Mouse (Mus musculus) limb, embryonic 13.5 days (tissue): ENCODE measurements around the gene Tmem119. TPM values are rescaled to one million over a fixed set of nuclear protein-coding genes. Genes with fewer than 3 reads are reported as not detected.
"Not testable (repeated sequence)": the region's sequence is repeated elsewhere in the genome, so short reads cannot be mapped to it uniquely, and the experiment has no call there.

Source experiments
- ATAC-seq: fragments of 200-750 bp; cut with Nextera tagmentation; 2 replicates; pipeline ENCODE4 v1.8.0; 2017; ENCODE audit warnings: low read depth, moderate number of reproducible peaks, moderate TSS enrichment; ENCODE audit not compliant: low FRiP score
- H3K27ac ChIP-seq: fragments of 300-500 bp; sonication (generic); 2 replicates; pipeline ENCODE4 v1.5.1; 2015; ENCODE audit warnings: inconsistent platforms, mild to moderate bottlenecking, moderate library complexity
- H3K27me3 ChIP-seq: fragments of 300-500 bp; sonication (generic); 2 replicates; pipeline ENCODE4 v1.6.1; 2015; ENCODE audit warnings: mild to moderate bottlenecking, inconsistent platforms
- H3K36me3 ChIP-seq: fragments of 300-500 bp; sonication (generic); 2 replicates; pipeline ENCODE4 v1.6.1; 2015; ENCODE audit warnings: inconsistent platforms, mild to moderate bottlenecking, moderate library complexity
- H3K4me1 ChIP-seq: fragments of 300-500 bp; sonication (generic); 2 replicates; pipeline ENCODE4 v1.6.1; 2015; ENCODE audit warnings: inconsistent platforms
- H3K4me2 ChIP-seq: fragments of 300-500 bp; sonication (generic); replicated peaks from 2 replicates; pipeline ENCODE4 v1.6.1; 2015; ENCODE audit warnings: inconsistent platforms, mild to moderate bottlenecking, moderate library complexity
- H3K4me3 ChIP-seq: fragments of 300-500 bp; sonication (generic); 2 replicates; pipeline ENCODE4 v1.5.1; 2015; ENCODE audit warnings: moderate library complexity, mild to moderate bottlenecking, inconsistent platforms
- H3K9ac ChIP-seq: fragments of 300-500 bp; sonication (generic); 2 replicates; pipeline ENCODE4 v1.6.1; 2015; ENCODE audit warnings: mild to moderate bottlenecking, inconsistent platforms
- H3K9me3 ChIP-seq: fragments of 300-500 bp; sonication (generic); 2 replicates; pipeline ENCODE4 v1.6.1; 2016; ENCODE audit warnings: inconsistent platforms
- WGBS: fragments of 180-500 bp; shearing (Covaris S2); methylation state at CpG from one replicate; pipeline ENCODE4 v1.1.7; 2015; 5-methylcytosine and 5-hydroxymethylcytosine counted together
- polyA plus RNA-seq: library from polyadenylated mRNA; unstranded; fragments of >200 nt; fragmentation: Nextera tagmentation; extraction: Ambion mirVana; gene quantifications from 2 replicates; pipeline ENCODE4 v1.2.1, GENCODE M21; 2015

The Tmem119 gene
- polyA plus RNA-seq, 1 experiment from 2014 or later, result 221 TPM

DNA sequence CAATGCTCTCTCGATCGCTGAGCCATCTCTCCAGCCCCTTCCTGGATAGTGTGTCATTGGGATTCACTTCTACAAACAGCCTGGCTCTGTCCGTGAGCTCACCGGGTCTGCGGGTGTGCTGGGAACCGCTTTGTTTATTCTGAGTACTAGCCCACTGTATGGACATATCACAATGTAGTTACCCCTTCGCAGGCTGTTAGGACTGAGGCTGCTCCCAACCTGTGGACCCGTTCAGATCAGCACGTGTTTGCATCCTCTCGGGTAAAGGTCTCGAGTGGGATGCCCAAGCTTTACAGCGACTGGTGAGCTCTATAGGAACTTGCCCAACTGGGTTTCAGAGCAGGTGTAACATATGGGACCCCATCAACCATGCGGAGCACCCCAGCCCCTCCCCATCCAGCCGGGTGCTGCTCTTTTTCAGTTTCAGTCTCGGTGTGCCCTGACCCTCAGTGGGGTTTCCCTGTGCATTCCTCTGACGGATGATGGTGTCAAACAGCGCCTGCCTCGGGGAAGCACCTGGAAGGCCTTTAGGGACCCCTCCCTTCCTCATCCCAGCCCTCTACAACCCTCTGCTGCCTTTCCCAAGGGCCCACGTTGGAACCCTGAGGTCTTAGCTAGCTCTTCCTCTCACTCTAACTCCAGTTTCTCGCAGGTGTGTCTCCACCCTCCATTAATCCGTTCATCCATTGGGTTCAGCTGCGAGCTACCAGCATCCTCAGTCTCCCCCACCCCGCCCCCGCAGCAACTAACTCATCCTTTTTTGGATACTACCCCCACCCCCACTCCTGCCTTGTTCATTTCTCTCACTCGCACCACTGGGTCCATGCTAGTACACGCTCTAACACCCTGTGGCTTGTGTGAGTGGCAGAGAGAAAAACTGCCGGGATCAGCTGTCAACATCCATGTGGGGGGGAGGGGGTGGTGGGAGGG is 14.1 kb upstream of the Tmem119 start:
- ATAC-seq, result no peak

DNA sequence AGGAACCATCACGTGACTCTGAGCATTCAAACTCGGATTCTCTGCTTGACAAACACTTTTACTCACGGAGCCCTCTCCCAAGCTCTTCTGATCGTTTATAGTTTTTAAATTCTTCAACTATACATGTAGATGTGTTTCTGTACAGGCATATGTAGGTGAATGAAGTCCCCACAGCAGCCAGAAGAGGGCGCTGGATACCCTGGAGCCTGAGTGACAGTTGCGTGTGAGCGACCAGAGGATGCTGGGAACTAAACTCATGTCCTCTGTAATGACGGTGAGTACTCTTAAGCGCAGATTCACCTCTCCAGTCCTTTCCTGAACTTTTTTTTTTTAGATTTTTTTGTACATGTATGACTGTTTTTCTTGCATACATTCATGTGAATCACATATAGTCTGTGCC is 13.3 kb upstream of the Tmem119 start:
- Histone ChIP-seq H3K4me1 (peaks cover 15% of the 10 kb centered on the region), H3K9me3 (peaks cover 9% of the 10 kb centered on the region; the same call in 1 of the 2 replicates), H3K36me3 (no peaks in the 10 kb centered on the region), H3K27me3 (no peaks in the 10 kb centered on the region), H3K4me3 (no peak overlapping the region), H3K9ac (no peak overlapping the region), H3K27ac (no peak overlapping the region), H3K4me2 (no peak overlapping the region)
- ATAC-seq, result no peak
- WGBS, result 24% methylated on average over 9 of the region's 9 CpGs

More for the DNA sequence above, 14.1 kb upstream of the Tmem119 start:
- Histone ChIP-seq H3K4me3 (no peak overlapping the region), H3K27ac (no peak overlapping the region), H3K4me2 (no peak overlapping the region), H3K36me3 (no peaks in the 10 kb centered on the region), H3K4me1 (peaks cover 10% of the 10 kb centered on the region; the same call in 1 of the 2 replicates), H3K27me3 (no peaks in the 10 kb centered on the region), H3K9ac (no peak overlapping the region), H3K9me3 (peaks cover 9% of the 10 kb centered on the region; the same call in 1 of the 2 replicates)
- 35% methylated on average over 27 of the region's 27 CpGs for WGBS

- ATAC-seq, result no peak
- no peak overlapping the region for H3K27ac ChIP-seq
- H3K4me3 ChIP-seq, result no peak overlapping the region
- no peak overlapping the region for H3K9ac ChIP-seq
- peaks cover 25% of the 10 kb centered on the region for H3K4me1 ChIP-seq
- H3K36me3 ChIP-seq, result no peaks in the 10 kb centered on the region
- H3K27me3 ChIP-seq, result no peaks in the 10 kb centered on the region
- peaks cover 9% of the 10 kb centered on the region; the same call in 1 of the 2 replicates for H3K9me3 ChIP-seq
- 92% methylated on average over 2 of the region's 2 CpGs for WGBS
- no peak overlapping the region for H3K4me2 ChIP-seq
Measured at GRCm38 (mm10) chr5:113812638-113813037, 12.3 kb upstream of the Tmem119 start.

DNA sequence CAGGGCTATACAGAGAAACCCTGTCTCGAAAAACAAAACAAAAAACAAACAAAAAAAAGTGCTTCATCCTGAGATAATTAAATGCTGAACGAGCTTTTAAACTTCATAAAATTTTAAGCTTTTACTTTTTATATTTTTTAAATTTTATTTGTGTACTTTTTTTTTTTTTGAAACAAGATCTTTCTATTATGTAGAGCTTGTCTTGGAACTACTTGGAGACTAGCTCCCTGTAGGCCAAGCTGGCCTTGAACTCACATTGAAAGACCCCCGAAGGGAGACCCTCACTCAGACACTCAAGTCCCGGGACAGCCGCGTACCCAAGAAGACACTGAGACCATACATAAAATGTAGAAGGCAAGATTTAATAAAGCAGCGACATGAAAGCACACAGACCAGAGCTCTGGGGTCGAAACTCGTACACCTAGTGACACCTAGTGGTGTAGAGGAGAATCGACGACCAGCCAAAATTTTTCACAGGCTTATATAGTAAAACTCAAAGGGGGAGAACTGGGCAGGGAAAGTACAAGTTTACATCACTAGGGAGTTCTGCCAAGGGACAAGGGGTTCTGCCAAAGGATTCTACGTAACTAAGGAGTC is 11.6 kb upstream of the Tmem119 start:
- H3K9me3 ChIP-seq, H3K4me2 ChIP-seq, H3K4me3 ChIP-seq, ATAC-seq, H3K27me3 ChIP-seq, H3K27ac ChIP-seq, H3K36me3 ChIP-seq, H3K9ac ChIP-seq: not testable (repeated sequence)
- H3K4me1 ChIP-seq, result peaks cover 31% of the 10 kb centered on the region
- WGBS, result 17% methylated on average over 11 of the region's 12 CpGs

DNA sequence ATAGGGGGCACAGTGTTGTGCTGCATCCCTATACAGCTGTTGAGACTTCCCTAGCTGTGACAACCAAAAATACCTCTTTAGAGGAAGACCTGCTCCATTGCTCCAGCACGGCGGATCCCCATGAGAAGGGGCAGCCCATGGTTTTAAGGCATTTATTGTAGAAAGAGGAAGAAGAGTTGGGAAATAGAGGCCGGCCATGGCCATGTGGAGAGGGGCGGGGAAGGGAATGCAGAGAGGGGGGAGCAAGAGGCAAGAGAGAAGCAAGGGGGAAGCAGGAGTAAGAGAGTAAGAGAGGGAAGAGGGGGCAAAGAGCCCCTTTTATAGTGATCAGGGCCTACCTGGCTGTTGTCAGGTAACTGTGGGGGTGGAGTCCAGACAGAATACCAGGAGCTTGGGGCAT is 9.8 kb upstream of the Tmem119 start:
- no peak for ATAC-seq
- peaks cover 36% of the 10 kb centered on the region for H3K4me1 ChIP-seq
- no peak overlapping the region for H3K9ac ChIP-seq
- peaks cover 9% of the 10 kb centered on the region; the same call in 1 of the 2 replicates for H3K9me3 ChIP-seq
- no peak overlapping the region for H3K27ac ChIP-seq
- no peak overlapping the region for H3K4me2 ChIP-seq
- no peaks in the 10 kb centered on the region for H3K27me3 ChIP-seq
- no peaks in the 10 kb centered on the region for H3K36me3 ChIP-seq
- no peak overlapping the region for H3K4me3 ChIP-seq
- WGBS, result 91% methylated on average over 4 of the region's 4 CpGs

- WGBS, result 23% methylated on average over 2 of the region's 2 CpGs
- Histone ChIP-seq H3K4me2 (peak overlapping the region; percentile 39), H3K9ac (peak overlapping the region; percentile 21), H3K36me3 (no peaks in the 10 kb centered on the region), H3K9me3 (peaks cover 9% of the 10 kb centered on the region; the same call in 1 of the 2 replicates), H3K27ac (peak overlapping the region; percentile 58; the same call in 1 of the 2 replicates), H3K4me3 (no peak overlapping the region), H3K27me3 (no peaks in the 10 kb centered on the region), H3K4me1 (peaks cover 54% of the 10 kb centered on the region)
- ATAC-seq, result peak; percentile 42
Measured at GRCm38 (mm10) chr5:113808177-113808576, 7.9 kb upstream of the Tmem119 start.

DNA sequence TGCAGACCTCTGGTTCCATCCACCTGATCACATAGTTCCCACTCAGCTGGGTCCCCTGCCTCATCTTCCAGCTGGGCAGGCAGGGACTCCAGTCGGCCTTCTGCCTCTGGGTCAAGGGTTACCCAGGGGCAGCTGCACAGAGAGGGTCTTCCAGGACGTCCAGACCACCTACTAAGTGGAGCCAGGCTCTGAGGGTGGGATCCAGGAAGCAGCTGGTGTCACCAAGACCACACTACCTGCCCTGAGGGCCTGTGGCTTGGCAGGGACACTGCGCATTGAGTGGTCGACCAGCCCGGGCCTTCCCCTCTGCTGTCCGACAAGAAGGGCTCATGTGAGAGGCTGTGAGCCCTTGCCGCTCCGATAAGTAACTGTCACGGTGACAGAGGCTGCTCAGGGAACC is 7.4 kb upstream of the Tmem119 start:
- Histone ChIP-seq H3K9me3 (peaks cover 9% of the 10 kb centered on the region; the same call in 1 of the 2 replicates), H3K27me3 (no peaks in the 10 kb centered on the region), H3K27ac (peak overlapping the region; percentile 58; the same call in 1 of the 2 replicates), H3K36me3 (no peaks in the 10 kb centered on the region), H3K4me1 (peaks cover 54% of the 10 kb centered on the region), H3K4me2 (peak overlapping the region; percentile 39), H3K9ac (peak overlapping the region; percentile 21), H3K4me3 (no peak overlapping the region)
- 27% methylated on average over 9 of the region's 9 CpGs for WGBS
- no peak for ATAC-seq

GRCm38 (mm10) chr5:113806414-113806813 is 6.1 kb upstream of the Tmem119 start:
- no peak overlapping the region for H3K9ac ChIP-seq
- WGBS, result 4% methylated on average over 10 of the region's 10 CpGs
- no peak overlapping the region for H3K4me3 ChIP-seq

DNA sequence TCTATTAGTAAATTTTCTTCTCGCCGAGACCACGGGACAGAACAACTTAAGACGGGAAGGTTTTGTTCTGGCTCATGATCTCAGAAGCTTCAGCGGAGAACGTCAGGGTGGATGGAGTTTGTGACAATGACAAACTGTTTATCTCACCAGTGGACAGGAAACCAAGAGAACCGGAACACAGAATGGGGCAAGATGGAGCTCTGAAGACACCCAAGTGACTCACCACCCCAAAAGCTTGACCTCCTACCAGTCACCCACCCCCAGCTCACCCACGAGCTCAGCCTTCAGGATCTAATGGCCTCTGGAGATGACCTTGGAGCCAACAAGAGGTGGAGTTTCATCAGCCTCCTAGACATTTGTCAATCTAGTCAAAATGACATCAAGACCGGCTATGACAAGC is 5.0 kb upstream of the Tmem119 start:
- H3K4me1 ChIP-seq, result peaks cover 63% of the 10 kb centered on the region
- no peak overlapping the region for H3K27ac ChIP-seq
- H3K27me3 ChIP-seq, result no peaks in the 10 kb centered on the region
- no peak overlapping the region for H3K4me3 ChIP-seq
- H3K9ac ChIP-seq, result no peak overlapping the region
- no peaks in the 10 kb centered on the region for H3K9me3 ChIP-seq
- WGBS, result 75% methylated on average over 9 of the region's 9 CpGs
- ATAC-seq, result no peak
- H3K4me2 ChIP-seq, result no peak overlapping the region
- H3K36me3 ChIP-seq, result no peaks in the 10 kb centered on the region

More at GRCm38 (mm10) chr5:113806414-113806813, 6.1 kb upstream of the Tmem119 start:
- Histone ChIP-seq H3K27ac (peak overlapping the region; percentile 58; the same call in 1 of the 2 replicates), H3K4me1 (peaks cover 54% of the 10 kb centered on the region), H3K9me3 (peaks cover 7% of the 10 kb centered on the region; the same call in 1 of the 2 replicates), H3K4me2 (0 out of 2 replicates have a peak overlapping the region, but pooled peaks have one; percentile 19), H3K36me3 (no peaks in the 10 kb centered on the region), H3K27me3 (no peaks in the 10 kb centered on the region)
- ATAC-seq, result 0 out of 2 replicates have a peak, but pooled peaks have one; percentile 13

- Histone ChIP-seq H3K9me3 (no peaks in the 10 kb centered on the region), H3K4me3 (no peak overlapping the region), H3K27me3 (no peaks in the 10 kb centered on the region), H3K4me1 (peaks cover 64% of the 10 kb centered on the region), H3K27ac (no peak overlapping the region; the same call in 1 of the 2 replicates), H3K9ac (no peak overlapping the region), H3K36me3 (no peaks in the 10 kb centered on the region), H3K4me2 (no peak overlapping the region)
- no peak for ATAC-seq
- WGBS, result 38% methylated on average over 7 of the region's 7 CpGs
Measured at GRCm38 (mm10) chr5:113804395-113804966, 4.2 kb upstream of the Tmem119 start.

GRCm38 (mm10) chr5:113799691-113800090 is 625 bp downstream of the Tmem119 start:
- no peaks in the 10 kb centered on the region for H3K9me3 ChIP-seq
- no peak for ATAC-seq
- H3K36me3 ChIP-seq, result peaks cover 15% of the 10 kb centered on the region
- WGBS, result 8% methylated on average over 5 of the region's 5 CpGs
- peak overlapping the region; percentile 92 for H3K4me2 ChIP-seq
- H3K9ac ChIP-seq, result peak overlapping the region; percentile 77
- H3K4me3 ChIP-seq, result peak overlapping the region; percentile 72
- no peaks in the 10 kb centered on the region for H3K27me3 ChIP-seq
- peak overlapping the region; percentile 98 for H3K27ac ChIP-seq
- peaks cover 71% of the 10 kb centered on the region for H3K4me1 ChIP-seq

DNA sequence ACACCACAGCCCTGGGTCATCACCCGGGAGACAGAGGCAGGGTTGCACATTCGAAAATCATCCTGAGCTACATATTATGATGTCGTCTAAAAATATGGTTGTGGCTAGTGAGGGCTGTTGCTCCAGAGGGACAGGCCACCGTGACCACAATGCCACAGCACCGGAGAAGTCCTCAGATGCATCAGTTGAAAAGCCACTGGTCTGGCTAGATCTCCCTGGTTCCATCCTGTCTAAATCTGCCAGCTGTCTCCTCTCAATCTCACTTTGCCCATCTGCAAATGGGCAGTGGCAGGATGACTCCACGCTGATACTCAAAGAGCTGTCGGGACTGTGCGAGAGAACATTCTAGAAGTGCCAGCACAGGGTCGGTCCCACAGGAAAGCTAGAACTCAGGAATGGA is 1.8 kb downstream of the Tmem119 start:
- Histone ChIP-seq H3K4me2 (peak overlapping the region; percentile 92), H3K36me3 (peaks cover 27% of the 10 kb centered on the region), H3K4me1 (peaks cover 72% of the 10 kb centered on the region), H3K4me3 (peak overlapping the region; percentile 72), H3K27me3 (no peaks in the 10 kb centered on the region), H3K9me3 (no peaks in the 10 kb centered on the region), H3K9ac (peak overlapping the region; percentile 77), H3K27ac (peak overlapping the region; percentile 98)
- no peak for ATAC-seq
- WGBS, result 49% methylated on average over 9 of the region's 9 CpGs
